Mouse (Mus musculus) kidney, adult 18-20 months (tissue): ENCODE measurements around the gene 5031439G07Rik.
A peak's percentile ranks its signal among the peaks of the same experiment; 100 is the strongest.
"Not testable (repeated sequence)": the region's sequence is repeated elsewhere in the genome, so short reads cannot be mapped to it uniquely, and the experiment has no call there.

ENCODE experiments used
- DNase-seq: peaks from one replicate; pipeline ENCODE4 v3.0.0; 2021

Gene 5031439G07Rik

GRCm38 (mm10) chr15:84948990-84949389 lies 39.4 kb downstream of the 5031439G07Rik start:
- DNase-seq = no peak

GRCm38 (mm10) chr15:84944319-84944718 lies 44.0 kb downstream of the 5031439G07Rik start:
- DNase-seq = no peak

- DNase-seq = no peak
These were observed 45.6 kb downstream of the 5031439G07Rik start for GRCm38 (mm10) chr15:84942647-84943285.

- DNase-seq = peak; percentile 69
These were observed 48.2 kb downstream of the 5031439G07Rik start for GRCm38 (mm10) chr15:84940102-84940501.

GRCm38 (mm10) chr15:84934901-84935300 lies 53.5 kb downstream of the 5031439G07Rik start:
- no peak for DNase-seq

- no peak for DNase-seq
These were observed 56.0 kb downstream of the 5031439G07Rik start for GRCm38 (mm10) chr15:84932351-84932750.

GRCm38 (mm10) chr15:84925495-84926018 lies 62.8 kb downstream of the 5031439G07Rik start:
- no peak for DNase-seq

GRCm38 (mm10) chr15:84924781-84925315 lies 63.5 kb downstream of the 5031439G07Rik start:
- DNase-seq = peak; percentile 10

- no peak for DNase-seq
These were observed 64.7 kb downstream of the 5031439G07Rik start for GRCm38 (mm10) chr15:84923508-84924181.

GRCm38 (mm10) chr15:84922884-84923507 lies 65.4 kb downstream of the 5031439G07Rik start, which contains the start of gene Nup50:
Gene Nup50 (plus strand): TSS chr15:84923411.
- peak; percentile 100 for DNase-seq

GRCm38 (mm10) chr15:84919938-84920337 lies 68.4 kb downstream of the 5031439G07Rik start, which contains the start of gene Gm29666:
Gene Gm29666 (minus strand): TSS chr15:84920038.
- DNase-seq = no peak

- DNase-seq = peak; percentile 4
These were observed 75.2 kb downstream of the 5031439G07Rik start for GRCm38 (mm10) chr15:84913201-84913600.

- DNase-seq = no peak
These were observed 84.4 kb downstream of the 5031439G07Rik start for GRCm38 (mm10) chr15:84903843-84904385.

GRCm38 (mm10) chr15:84898077-84898476 lies 90.3 kb downstream of the 5031439G07Rik start:
- DNase-seq = no peak

GRCm38 (mm10) chr15:84896664-84897063 lies 91.7 kb downstream of the 5031439G07Rik start:
- DNase-seq = no peak

- not testable (repeated sequence) for DNase-seq
These were observed 92.1 kb downstream of the 5031439G07Rik start for GRCm38 (mm10) chr15:84896216-84896615.
